Mouse (Mus musculus): ENCODE measurements around the gene Nphs2. TPM values are rescaled to one million over a fixed set of nuclear protein-coding genes. Genes with fewer than 3 reads are reported as not detected.

The Nphs2 gene
- total RNA-seq, 2 experiments from 2014 or later: not detected

DNA sequence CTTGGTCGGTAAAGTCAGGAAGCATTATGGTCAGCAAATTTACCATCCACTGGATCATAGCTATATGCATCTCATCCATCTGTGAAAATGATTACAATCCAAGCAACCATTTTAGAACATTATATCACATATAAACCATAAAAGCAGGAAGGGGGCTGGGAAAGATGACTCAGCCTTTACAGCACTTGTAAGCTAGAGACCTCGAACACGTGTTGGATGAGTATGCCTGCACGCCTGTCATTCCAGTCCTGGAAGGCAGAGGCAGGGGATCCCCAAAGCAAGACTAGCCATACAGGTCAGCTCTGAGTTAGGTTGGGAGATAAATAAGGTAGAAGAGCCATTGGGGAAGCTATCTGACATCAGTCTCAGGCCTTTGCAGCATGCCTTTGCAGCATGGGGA is 38.5 kb downstream of the Nphs2 start:
- ATAC-seq (replicated peaks; ENCODE audit: low FRiP score, low TSS enrichment, poor library complexity, severe bottlenecking): no peak

DNA sequence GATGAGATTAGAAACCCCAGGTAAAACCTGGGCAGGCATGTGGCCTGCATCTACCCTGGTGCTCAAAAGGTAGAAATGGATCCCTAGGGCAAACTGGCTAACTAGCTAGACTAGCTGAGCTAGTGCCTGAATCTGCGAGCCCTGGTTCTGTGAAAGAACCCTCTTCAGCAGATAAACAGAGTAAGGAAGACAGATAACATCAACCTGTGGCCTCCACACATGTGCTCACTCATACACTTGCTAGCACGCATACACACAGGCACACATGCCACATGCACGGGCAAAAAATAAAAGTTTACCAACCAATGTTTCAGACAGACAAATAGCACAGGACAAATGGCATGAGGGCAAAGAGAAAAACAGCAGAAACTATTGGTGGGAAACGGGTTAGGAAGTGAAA is 39.9 kb downstream of the Nphs2 start:
- ATAC-seq (replicated peaks; ENCODE audit: low FRiP score, low TSS enrichment, poor library complexity, severe bottlenecking): no peak

DNA sequence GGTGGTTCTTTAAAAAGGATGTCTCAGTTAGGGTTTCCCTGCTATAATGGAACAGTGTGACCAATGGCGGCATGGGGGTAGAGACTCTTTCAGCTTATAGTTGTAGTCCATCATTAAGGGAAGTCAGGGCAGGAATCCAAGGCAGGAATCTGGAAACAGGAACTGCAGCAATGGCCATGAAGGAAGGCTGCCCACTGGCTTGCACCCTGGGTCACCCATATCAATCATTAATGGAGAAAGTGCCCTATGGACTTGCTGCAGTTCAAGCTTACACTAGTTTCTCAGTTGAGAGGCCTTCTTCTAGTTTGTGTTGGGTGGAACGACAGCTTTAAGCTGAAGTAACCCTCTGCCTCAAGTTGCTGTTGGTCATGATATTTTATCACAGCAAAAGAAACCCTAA is 41.9 kb downstream of the Nphs2 start:
- ATAC-seq (replicated peaks; ENCODE audit: low FRiP score, low TSS enrichment, poor library complexity, severe bottlenecking): no peak

DNA sequence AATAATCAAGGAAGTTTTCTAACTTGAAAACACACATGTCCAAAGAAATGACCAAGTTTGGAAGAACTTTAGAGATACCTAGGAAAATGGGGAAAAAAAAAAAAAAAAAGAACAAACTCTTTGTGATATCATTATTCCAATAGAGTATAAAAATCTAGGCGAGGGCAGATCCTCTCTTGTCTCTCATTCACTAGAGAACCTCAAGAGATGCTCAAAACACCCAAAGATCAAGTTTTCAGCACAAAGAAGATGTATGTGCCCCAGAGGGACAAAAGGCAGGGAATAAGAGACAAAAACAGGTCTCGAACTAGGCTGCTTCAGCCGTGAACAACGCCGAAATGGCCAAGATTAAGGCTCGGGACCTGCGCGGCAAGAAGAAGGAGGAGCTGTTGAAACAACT is 55.2 kb downstream of the Nphs2 start, which contains the start of gene Gm2000:
Gene Gm2000 (plus strand): TSS at position 301 of the 400 bp plus-strand sequence.
- ATAC-seq (replicated peaks; ENCODE audit: low FRiP score, low TSS enrichment, poor library complexity, severe bottlenecking): no peak

Other genes starting within 250 kb of the Nphs2 start
- not detected in 2 replicates for gene Fam163a, start 105.7 kb upstream of the Nphs2 start, total RNA-seq (2014; fragmentation: Nextera tagmentation)
- gene Fam163a, start 105.7 kb upstream of the Nphs2 start, total RNA-seq (2017): 0.30 TPM in 1 of 2 replicates, not detected in the other
- gene Tdrd5, start 7.1 kb upstream of the Nphs2 start, total RNA-seq (2014; fragmentation: Nextera tagmentation): not detected in 2 replicates
- not detected in 2 replicates for gene Tdrd5, start 7.1 kb upstream of the Nphs2 start, total RNA-seq (2017)
- gene Gm2000, start 55.3 kb downstream of the Nphs2 start, total RNA-seq (2014; fragmentation: Nextera tagmentation): 2,229 and 2,448 TPM in 2 replicates
- gene Gm2000, start 55.3 kb downstream of the Nphs2 start, total RNA-seq (2017): 2,854 and 4,203 TPM in 2 replicates
- not detected in 2 replicates for gene Axdnd1, start 110.4 kb downstream of the Nphs2 start, total RNA-seq (2014; fragmentation: Nextera tagmentation)
- gene Axdnd1, start 110.4 kb downstream of the Nphs2 start, total RNA-seq (2017): 0.80 TPM in 1 of 2 replicates, not detected in the other
- 0.22 and 9.6 TPM in 2 replicates for gene Soat1, start 163.6 kb downstream of the Nphs2 start, total RNA-seq (2014; fragmentation: Nextera tagmentation)
- 1.4 and 6.0 TPM in 2 replicates for gene Soat1, start 163.6 kb downstream of the Nphs2 start, total RNA-seq (2017)
- 3.8 and 7.9 TPM in 2 replicates for gene Gm10031, start 213.3 kb downstream of the Nphs2 start, total RNA-seq (2014; fragmentation: Nextera tagmentation)
- 17.0 and 19.5 TPM in 2 replicates for gene Gm10031, start 213.3 kb downstream of the Nphs2 start, total RNA-seq (2017)
- gene Abl2, start 248.1 kb downstream of the Nphs2 start, total RNA-seq (2014; fragmentation: Nextera tagmentation): 14.2 and 14.6 TPM in 2 replicates
- gene Abl2, start 248.1 kb downstream of the Nphs2 start, total RNA-seq (2017): 15.2 and 18.5 TPM in 2 replicates